Mouse (Mus musculus) embryonic facial prominence, embryonic 11.5 days (tissue): ENCODE data around the gene Prickle1. TPM values are rescaled to one million over a fixed set of nuclear protein-coding genes. Genes with fewer than 3 reads are reported as not detected.

Experiments
- ATAC-seq: fragments of 200-750 bp; cut with Nextera tagmentation; replicated peaks from 2 replicates; pipeline ENCODE4 v1.8.0; 2017; ENCODE audit warnings: low read depth; ENCODE audit not compliant: insufficient number of reproducible peaks, low FRiP score, low TSS enrichment
- DNase-seq: peaks from one replicate; pipeline ENCODE4 v3.0.0-alpha.2; 2015; ENCODE audit warnings: low spot score
- H3K27ac ChIP-seq: fragments of 300-500 bp; sonication (generic); replicated peaks from 2 replicates; pipeline ENCODE4 v1.5.1; 2014; ENCODE audit warnings: mild to moderate bottlenecking, low read depth, low read length, control low read depth
- H3K27me3 ChIP-seq: fragments of 300-500 bp; sonication (generic); 2 replicates; pipeline ENCODE4 v1.6.1; 2014; ENCODE audit warnings: mild to moderate bottlenecking, low read length, moderate library complexity, mixed read lengths; ENCODE audit not compliant: control insufficient read depth, insufficient read depth
- H3K36me3 ChIP-seq: fragments of 300-500 bp; sonication (generic); replicated peaks from 2 replicates; pipeline ENCODE4 v1.6.1; 2014; ENCODE audit warnings: low read depth, mild to moderate bottlenecking, low read length, moderate library complexity, mixed read lengths; ENCODE audit not compliant: control insufficient read depth, insufficient read depth
- H3K4me1 ChIP-seq: fragments of 300-500 bp; sonication (generic); 2 replicates; pipeline ENCODE4 v1.6.1; 2014; ENCODE audit warnings: low read length, mixed read lengths; ENCODE audit not compliant: control insufficient read depth, insufficient read depth
- H3K4me2 ChIP-seq: fragments of 300-500 bp; sonication (generic); 2 replicates; pipeline ENCODE4 v1.6.1; 2014; ENCODE audit warnings: low read depth, mild to moderate bottlenecking, control low read depth, low read length, moderate library complexity
- H3K4me3 ChIP-seq: fragments of 300-500 bp; sonication (generic); 2 replicates; pipeline ENCODE4 v1.5.1; 2014; ENCODE audit warnings: low read depth, low read length, control low read depth
- H3K9ac ChIP-seq: fragments of 300-500 bp; sonication (generic); replicated peaks from 2 replicates; pipeline ENCODE4 v1.6.1; 2014; ENCODE audit warnings: mild to moderate bottlenecking, control low read depth, low read length
- H3K9me3 ChIP-seq: fragments of 300-500 bp; sonication (generic); replicated peaks from 2 replicates; pipeline ENCODE4 v1.6.1; 2016; ENCODE audit warnings: mild to moderate bottlenecking, low read length, inconsistent platforms, mixed read lengths; ENCODE audit not compliant: control insufficient read depth
- WGBS: fragments of 180-500 bp; shearing (Covaris S2); extraction: QIAGEN DNeasy Blood & Tissue Kit; methylation state at CpG from one replicate; pipeline ENCODE4 v1.1.7; 2014; 5-methylcytosine and 5-hydroxymethylcytosine counted together
- polyA plus RNA-seq: library from polyadenylated mRNA; unstranded; fragments of >200 nt; fragmentation: Nextera tagmentation; extraction: Ambion mirVana; gene quantifications from 2 replicates; pipeline ENCODE4 v1.2.1, GENCODE M21; 2014

Gene Prickle1
- polyA plus RNA-seq, 1 experiment from 2014 or later = 37.6 TPM

- peak overlapping the region; percentile 40 for H3K4me2 ChIP-seq
- 0 out of 2 replicates have a peak overlapping the region, but pooled peaks have one; percentile 22 for H3K27ac ChIP-seq
- peak; percentile 69 for DNase-seq
- peak overlapping the region; percentile 1; the same call in 1 of the 2 replicates for H3K9ac ChIP-seq
- 5% methylated on average over 12 of the region's 12 CpGs for WGBS
- ATAC-seq = peak; percentile 25
- H3K36me3 ChIP-seq = no peaks in the 10 kb centered on the region
- H3K9me3 ChIP-seq = no peaks in the 10 kb centered on the region
- no peak overlapping the region; the same call in 1 of the 2 replicates for H3K4me3 ChIP-seq
- peaks cover 5% of the 10 kb centered on the region for H3K4me1 ChIP-seq
- no peaks in the 10 kb centered on the region for H3K27me3 ChIP-seq
Measured at GRCm38 (mm10) chr15:93591831-93592321, 3.8 kb downstream of the Prickle1 start.

GRCm38 (mm10) chr15:93591371-93591770 lies 4.3 kb downstream of the Prickle1 start:
- Histone ChIP-seq H3K4me3 (no peak overlapping the region; the same call in 1 of the 2 replicates), H3K36me3 (no peaks in the 10 kb centered on the region), H3K27me3 (no peaks in the 10 kb centered on the region), H3K4me1 (peaks cover 5% of the 10 kb centered on the region), H3K27ac (no peak overlapping the region; the same call in 1 of the 2 replicates), H3K4me2 (peak overlapping the region; percentile 40), H3K9me3 (no peaks in the 10 kb centered on the region), H3K9ac (0 out of 2 replicates have a peak overlapping the region, but pooled peaks have one; percentile 1)
- WGBS = 27% methylated on average over 7 of the region's 7 CpGs
- ATAC-seq = no peak
- no peak for DNase-seq

- H3K9me3 ChIP-seq = no peaks in the 10 kb centered on the region
- H3K4me3 ChIP-seq = no peak overlapping the region
- no peak for DNase-seq
- no peak overlapping the region for H3K9ac ChIP-seq
- H3K4me2 ChIP-seq = no peak overlapping the region
- no peak for ATAC-seq
- 87% methylated on average over 6 of the region's 6 CpGs for WGBS
- no peaks in the 10 kb centered on the region for H3K27me3 ChIP-seq
- H3K36me3 ChIP-seq = no peaks in the 10 kb centered on the region; the same call in 1 of the 2 replicates
- no peak overlapping the region for H3K27ac ChIP-seq
- peaks cover 5% of the 10 kb centered on the region for H3K4me1 ChIP-seq
Measured at GRCm38 (mm10) chr15:93588401-93588800, 7.3 kb downstream of the Prickle1 start.

GRCm38 (mm10) chr15:93587660-93588059 lies 8.0 kb downstream of the Prickle1 start:
- Histone ChIP-seq H3K4me2 (no peak overlapping the region), H3K4me3 (no peak overlapping the region), H3K36me3 (no peaks in the 10 kb centered on the region; the same call in 1 of the 2 replicates), H3K4me1 (peaks cover 5% of the 10 kb centered on the region; the same call in 1 of the 2 replicates), H3K27ac (no peak overlapping the region), H3K9me3 (no peaks in the 10 kb centered on the region), H3K9ac (no peak overlapping the region), H3K27me3 (no peaks in the 10 kb centered on the region)
- DNase-seq (no peak), ATAC-seq (no peak)
- WGBS = 76% methylated on average over 8 of the region's 8 CpGs

GRCm38 (mm10) chr15:93583051-93583450 lies 12.6 kb downstream of the Prickle1 start:
- H3K9ac ChIP-seq = no peak overlapping the region
- no peaks in the 10 kb centered on the region for H3K27me3 ChIP-seq
- H3K4me1 ChIP-seq = no peaks in the 10 kb centered on the region
- ATAC-seq (no peak), DNase-seq (no peak)
- no peak overlapping the region for H3K4me3 ChIP-seq
- no peak overlapping the region for H3K27ac ChIP-seq
- WGBS = 90% methylated on average over 11 of the region's 11 CpGs
- no peaks in the 10 kb centered on the region; the same call in 1 of the 2 replicates for H3K36me3 ChIP-seq
- no peaks in the 10 kb centered on the region for H3K9me3 ChIP-seq
- no peak overlapping the region for H3K4me2 ChIP-seq

GRCm38 (mm10) chr15:93581736-93582135 lies 14.0 kb downstream of the Prickle1 start:
- no peaks in the 10 kb centered on the region for H3K9me3 ChIP-seq
- no peaks in the 10 kb centered on the region for H3K4me1 ChIP-seq
- no peak overlapping the region for H3K9ac ChIP-seq
- H3K27me3 ChIP-seq = no peaks in the 10 kb centered on the region
- WGBS = 93% methylated on average over 8 of the region's 8 CpGs
- H3K27ac ChIP-seq = no peak overlapping the region
- no peaks in the 10 kb centered on the region; the same call in 1 of the 2 replicates for H3K36me3 ChIP-seq
- no peak overlapping the region for H3K4me3 ChIP-seq
- no peak overlapping the region for H3K4me2 ChIP-seq
- ATAC-seq = no peak
- no peak for DNase-seq

GRCm38 (mm10) chr15:93579899-93580298 lies 15.8 kb downstream of the Prickle1 start:
- Histone ChIP-seq H3K9me3 (no peaks in the 10 kb centered on the region), H3K4me1 (no peaks in the 10 kb centered on the region), H3K36me3 (no peaks in the 10 kb centered on the region; the same call in 1 of the 2 replicates), H3K27ac (no peak overlapping the region), H3K27me3 (no peaks in the 10 kb centered on the region), H3K4me2 (no peak overlapping the region), H3K4me3 (no peak overlapping the region), H3K9ac (no peak overlapping the region)
- DNase-seq = no peak
- WGBS = 55% methylated on average over 9 of the region's 9 CpGs
- no peak for ATAC-seq

- DNase-seq (no peak), ATAC-seq (no peak)
- no peak overlapping the region for H3K4me2 ChIP-seq
- H3K36me3 ChIP-seq = no peaks in the 10 kb centered on the region
- H3K4me3 ChIP-seq = no peak overlapping the region
- no peak overlapping the region for H3K9ac ChIP-seq
- H3K27ac ChIP-seq = no peak overlapping the region
- H3K9me3 ChIP-seq = no peaks in the 10 kb centered on the region
- WGBS = 76% methylated on average over 9 of the region's 9 CpGs
- no peaks in the 10 kb centered on the region for H3K4me1 ChIP-seq
- H3K27me3 ChIP-seq = no peaks in the 10 kb centered on the region
Measured at GRCm38 (mm10) chr15:93579100-93579499, 16.6 kb downstream of the Prickle1 start.
